In genomic region chr5:123169284-123169683, GRCm38 (mm10) we compare ENCODE assay signal across 8 mouse cellular contexts. TPM values are rescaled to one million over a fixed set of nuclear protein-coding genes. Genes with fewer than 3 reads are reported as not detected.
DNase-seq lines count a peak whose midpoint lies in the region; ATAC-seq and TF ChIP-seq lines count a peak whose summit lies in the region.

Gene Psmd9 (plus strand): TSS chr5:123169413.

- H3K36me3 ChIP-seq in hindbrain, embryonic 16.5 days (ENCODE audit: control insufficient read depth, insufficient read depth, low read length): peaks cover 15% of the 10 kb centered on the region
- H3K36me3 ChIP-seq in liver, postnatal 0 days (replicated peaks; ENCODE audit: insufficient read depth, low read length): peaks cover 22% of the 10 kb centered on the region

- no peak for TF ChIP-seq CTCF in liver, postnatal 0 days (IDR thresholded peaks at IDR 0.05; ENCODE audit: low read depth)

- H3K4me3 ChIP-seq in hindbrain, embryonic 16.5 days (ENCODE audit: low read length): no peak within 1 kb of the TSS
- H3K4me3 ChIP-seq in liver, postnatal 0 days (ENCODE audit: low read depth, low read length): no peak within 1 kb of the TSS

- no peak within 1 kb of the TSS for H3K27ac ChIP-seq in hindbrain, embryonic 16.5 days (ENCODE audit: low read depth, low read length)
- H3K27ac ChIP-seq in liver, postnatal 0 days (ENCODE audit: low read depth): peak within 1 kb of the TSS; percentile 55; the same call in 1 of the 2 replicates

- no peak for DNase-seq in frontal cortex, adult 2 months (ENCODE audit: extremely low spot score in 1 of 2, low spot score in 1 of 2)
- DNase-seq in frontal cortex, postnatal 25 days (ENCODE audit: low spot score in 2 of 2): no peak
- DNase-seq in gastrocnemius, adult 18-20 months (ENCODE audit: low spot score): no peak
- no peak for DNase-seq in liver, postnatal 0 days
- no peak for DNase-seq in spleen, postnatal 14 days (ENCODE audit: low spot score in 2 of 2)
- no peak for DNase-seq in urinary bladder, postnatal 25 days (ENCODE audit: low spot score)

- whole genome bisulfite sequencing in hindbrain, embryonic 16.5 days: 85% methylated on average over 5 of the region's 5 CpGs
- 80% methylated on average over 5 of the region's 5 CpGs for WGBS in liver, postnatal 0 days (ENCODE audit: insufficient replicate concordance)

- no peak within 1 kb of the TSS for H3K4me2 ChIP-seq in hindbrain, embryonic 16.5 days (ENCODE audit: low read length)
- no peak within 1 kb of the TSS for H3K4me2 ChIP-seq in liver, postnatal 0 days (ENCODE audit: low read depth, low read length)

- no peak within 1 kb of the TSS for H3K9ac ChIP-seq in hindbrain, embryonic 16.5 days (ENCODE audit: low read depth, low read length)
- no peak within 1 kb of the TSS for H3K9ac ChIP-seq in liver, postnatal 0 days (replicated peaks)

- H3K27me3 ChIP-seq in hindbrain, embryonic 16.5 days (replicated peaks; ENCODE audit: control insufficient read depth, insufficient read depth, low read length): no peaks in the 10 kb centered on the region
- H3K27me3 ChIP-seq in liver, postnatal 0 days (ENCODE audit: insufficient read depth, low read length): no peaks in the 10 kb centered on the region

- no peak for TF ChIP-seq EP300 in liver, postnatal 0 days (IDR thresholded peaks at IDR 0.05; ENCODE audit: low read depth)

- H3K9me3 ChIP-seq in hindbrain, embryonic 16.5 days (ENCODE audit: control insufficient read depth, low read length): no peaks in the 10 kb centered on the region
- H3K9me3 ChIP-seq in liver, postnatal 0 days (ENCODE audit: low read length): no peaks in the 10 kb centered on the region

- H3K4me1 ChIP-seq in hindbrain, embryonic 16.5 days (ENCODE audit: control insufficient read depth, insufficient read depth, low read depth, low read length): no peaks in the 10 kb centered on the region; the same call in 1 of the 2 replicates
- H3K4me1 ChIP-seq in liver, postnatal 0 days (ENCODE audit: insufficient read depth): peaks cover 3% of the 10 kb centered on the region

- ATAC-seq in activated CD4-positive, CD25-positive, alpha-beta regulatory T cell, adult 4 months: no peak
- no peak for ATAC-seq in hindbrain, embryonic 16.5 days
- ATAC-seq in liver, postnatal 0 days: no peak

RNA-seq across cellular contexts. Expression of gene Psmd9, which starts in this region (rescaled TPM):
- polyA plus RNA-seq in frontal cortex, adult 2 months (2012; rRNA removed): 26.3 and 30.2 TPM in 2 replicates
- polyA plus RNA-seq in activated CD4-positive, CD25-positive, alpha-beta regulatory T cell, adult 4 months (2017; shearing (Covaris generic)): 10 to 100 TPM; 31.6 to 42.2 TPM
- 10 to 100 TPM; 12.0 to 15.0 TPM for total RNA-seq in gastrocnemius, adult 18-20 months (2021)
- 77.2 and 89.4 TPM in 2 replicates for polyA plus RNA-seq in hindbrain, embryonic 16.5 days (2015; fragmentation: Nextera tagmentation; extraction: Ambion mirVana)
- 116 and 120 TPM in 2 replicates for polyA plus RNA-seq in liver, postnatal 0 days (2015; fragmentation: Nextera tagmentation; extraction: Ambion mirVana)
